Mouse (Mus musculus): ENCODE data around the gene Usp21. TPM values are rescaled to one million over a fixed set of nuclear protein-coding genes. Genes with fewer than 3 reads are reported as not detected.

Gene Usp21
- polyA plus RNA-seq, 1 experiment from 2014 or later = 126 TPM

- Histone ChIP-seq H3K27me3 (replicated peaks; ENCODE audit: control insufficient read depth, insufficient read depth, low read length) (no peaks in the 10 kb centered on the region), H3K9ac (replicated peaks; ENCODE audit: low read depth, low read length) (peak overlapping the region; percentile 48), H3K9me3 (ENCODE audit: control insufficient read depth, low read length) (no peaks in the 10 kb centered on the region), H3K4me2 (ENCODE audit: low read length) (peak overlapping the region; percentile 54), H3K27ac (ENCODE audit: low read length) (peak overlapping the region; percentile 94), H3K4me1 (replicated peaks; ENCODE audit: control insufficient read depth, insufficient read depth, low read length) (peaks cover 14% of the 10 kb centered on the region), H3K36me3 (ENCODE audit: control insufficient read depth, insufficient read depth) (no peaks in the 10 kb centered on the region), H3K4me3 (replicated peaks; ENCODE audit: low read length) (peak overlapping the region; percentile 34)
- peak; percentile 81 for ATAC-seq
- WGBS = 2% methylated on average over 8 of the region's 8 CpGs
Measured at GRCm38 (mm10) chr1:171262594-171263130, 25.1 kb downstream of the Usp21 start.

DNA sequence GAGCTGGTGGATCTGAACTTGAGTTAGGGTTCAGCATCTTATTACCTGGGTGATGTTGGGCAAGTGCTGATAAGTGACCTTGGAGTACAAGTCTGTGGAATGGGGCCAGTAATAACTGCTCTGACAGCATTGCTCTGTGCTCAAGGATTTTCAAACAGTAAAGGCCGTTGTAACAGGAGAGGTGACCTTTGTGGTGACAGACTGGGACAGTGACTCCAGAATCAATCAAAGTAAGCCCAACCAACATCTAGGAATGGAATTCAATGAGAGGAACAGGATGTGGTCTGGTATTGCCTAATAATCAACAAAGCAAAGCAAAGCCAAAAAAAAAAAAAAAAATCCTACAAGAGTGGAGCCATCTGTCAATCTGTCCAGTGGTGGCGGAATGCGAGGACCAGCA, 27.5 kb downstream of the Usp21 start:
- 85% methylated on average over 3 of the region's 3 CpGs for WGBS
- no peak for ATAC-seq
- H3K27ac ChIP-seq (ENCODE audit: low read length) = no peak overlapping the region
- no peak overlapping the region for H3K4me3 ChIP-seq (replicated peaks; ENCODE audit: low read length)
- no peaks in the 10 kb centered on the region for H3K36me3 ChIP-seq (ENCODE audit: control insufficient read depth, insufficient read depth)
- H3K9ac ChIP-seq (replicated peaks; ENCODE audit: low read depth, low read length) = no peak overlapping the region
- H3K9me3 ChIP-seq (ENCODE audit: control insufficient read depth, low read length) = no peaks in the 10 kb centered on the region
- H3K27me3 ChIP-seq (replicated peaks; ENCODE audit: control insufficient read depth, insufficient read depth, low read length) = no peaks in the 10 kb centered on the region
- H3K4me1 ChIP-seq (replicated peaks; ENCODE audit: control insufficient read depth, insufficient read depth, low read length) = peaks cover 14% of the 10 kb centered on the region
- H3K4me2 ChIP-seq (ENCODE audit: low read length) = no peak overlapping the region

- 87% methylated on average over 17 of the region's 17 CpGs for WGBS
- ATAC-seq = no peak
- no peak overlapping the region for H3K4me3 ChIP-seq (replicated peaks; ENCODE audit: low read length)
- H3K27me3 ChIP-seq (replicated peaks; ENCODE audit: control insufficient read depth, insufficient read depth, low read length) = no peaks in the 10 kb centered on the region
- H3K36me3 ChIP-seq (ENCODE audit: control insufficient read depth, insufficient read depth) = no peaks in the 10 kb centered on the region
- H3K27ac ChIP-seq (ENCODE audit: low read length) = no peak overlapping the region
- no peak overlapping the region for H3K4me2 ChIP-seq (ENCODE audit: low read length)
- no peak overlapping the region for H3K9ac ChIP-seq (replicated peaks; ENCODE audit: low read depth, low read length)
- H3K4me1 ChIP-seq (replicated peaks; ENCODE audit: control insufficient read depth, insufficient read depth, low read length) = peaks cover 14% of the 10 kb centered on the region
- H3K9me3 ChIP-seq (ENCODE audit: control insufficient read depth, low read length) = no peaks in the 10 kb centered on the region
Measured at GRCm38 (mm10) chr1:171258921-171259320, 28.9 kb downstream of the Usp21 start.

DNA sequence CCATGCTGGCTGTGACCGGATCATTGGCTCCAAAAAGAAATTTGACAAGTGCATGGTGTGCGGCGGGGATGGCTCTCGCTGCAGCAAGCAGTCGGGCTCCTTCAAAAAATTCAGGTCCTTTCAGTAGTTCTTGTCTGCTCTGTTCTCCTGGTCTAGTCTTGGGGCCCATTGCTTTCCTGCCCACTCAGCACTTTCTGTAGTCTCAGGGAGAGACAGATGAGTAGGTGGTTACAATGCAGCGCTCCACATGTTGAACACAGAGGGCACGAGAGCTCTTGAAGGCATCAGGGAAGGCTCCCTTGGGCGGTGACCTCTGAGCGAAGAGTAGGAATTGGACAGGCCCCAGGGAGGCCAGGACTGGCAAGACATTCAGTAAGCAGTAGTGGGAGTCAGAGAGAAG, 30.0 kb downstream of the Usp21 start:
- no peak overlapping the region for H3K4me2 ChIP-seq (ENCODE audit: low read length)
- no peaks in the 10 kb centered on the region for H3K27me3 ChIP-seq (replicated peaks; ENCODE audit: control insufficient read depth, insufficient read depth, low read length)
- no peak overlapping the region for H3K9ac ChIP-seq (replicated peaks; ENCODE audit: low read depth, low read length)
- 83% methylated on average over 9 of the region's 9 CpGs for WGBS
- H3K4me3 ChIP-seq (replicated peaks; ENCODE audit: low read length) = no peak overlapping the region
- H3K27ac ChIP-seq (ENCODE audit: low read length) = no peak overlapping the region
- H3K4me1 ChIP-seq (replicated peaks; ENCODE audit: control insufficient read depth, insufficient read depth, low read length) = peaks cover 7% of the 10 kb centered on the region
- H3K36me3 ChIP-seq (ENCODE audit: control insufficient read depth, insufficient read depth) = no peaks in the 10 kb centered on the region
- no peaks in the 10 kb centered on the region for H3K9me3 ChIP-seq (ENCODE audit: control insufficient read depth, low read length)
- ATAC-seq = no peak

DNA sequence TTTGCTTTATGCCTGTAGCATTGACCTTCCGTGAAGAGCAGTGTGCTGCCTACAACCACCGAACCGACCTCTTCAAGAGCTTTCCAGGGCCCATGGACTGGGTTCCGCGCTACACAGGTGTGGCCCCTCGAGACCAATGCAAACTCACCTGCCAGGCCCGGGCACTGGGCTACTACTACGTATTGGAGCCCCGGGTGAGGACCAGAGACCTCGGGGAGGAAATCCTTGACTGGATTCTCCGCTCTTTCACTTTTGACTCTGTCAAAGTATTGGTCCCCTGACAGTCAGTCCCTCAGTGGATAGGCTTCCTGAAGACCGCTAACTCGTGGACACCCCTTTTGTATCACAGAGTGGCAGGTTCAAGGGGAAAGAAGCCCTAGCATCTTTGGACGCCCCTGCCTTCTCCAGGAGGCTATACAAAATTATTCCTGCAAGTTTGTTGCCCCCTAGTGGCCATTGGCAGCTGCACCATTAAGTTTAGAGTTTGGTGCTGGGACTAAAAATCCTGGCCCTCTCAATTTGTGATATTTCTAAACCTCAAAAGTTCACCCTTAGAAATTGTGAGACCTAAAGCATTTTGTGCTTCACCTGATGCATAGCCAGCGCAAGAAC, 30.7 kb downstream of the Usp21 start:
- no peak overlapping the region for H3K9ac ChIP-seq (replicated peaks; ENCODE audit: low read depth, low read length)
- 64% methylated on average over 15 of the region's 15 CpGs for WGBS
- no peak overlapping the region for H3K4me2 ChIP-seq (ENCODE audit: low read length)
- peaks cover 6% of the 10 kb centered on the region for H3K4me1 ChIP-seq (replicated peaks; ENCODE audit: control insufficient read depth, insufficient read depth, low read length)
- ATAC-seq = peak; percentile 37
- H3K4me3 ChIP-seq (replicated peaks; ENCODE audit: low read length) = no peak overlapping the region
- H3K27me3 ChIP-seq (replicated peaks; ENCODE audit: control insufficient read depth, insufficient read depth, low read length) = no peaks in the 10 kb centered on the region
- H3K9me3 ChIP-seq (ENCODE audit: control insufficient read depth, low read length) = no peaks in the 10 kb centered on the region
- H3K36me3 ChIP-seq (ENCODE audit: control insufficient read depth, insufficient read depth) = no peaks in the 10 kb centered on the region
- no peak overlapping the region for H3K27ac ChIP-seq (ENCODE audit: low read length)

DNA sequence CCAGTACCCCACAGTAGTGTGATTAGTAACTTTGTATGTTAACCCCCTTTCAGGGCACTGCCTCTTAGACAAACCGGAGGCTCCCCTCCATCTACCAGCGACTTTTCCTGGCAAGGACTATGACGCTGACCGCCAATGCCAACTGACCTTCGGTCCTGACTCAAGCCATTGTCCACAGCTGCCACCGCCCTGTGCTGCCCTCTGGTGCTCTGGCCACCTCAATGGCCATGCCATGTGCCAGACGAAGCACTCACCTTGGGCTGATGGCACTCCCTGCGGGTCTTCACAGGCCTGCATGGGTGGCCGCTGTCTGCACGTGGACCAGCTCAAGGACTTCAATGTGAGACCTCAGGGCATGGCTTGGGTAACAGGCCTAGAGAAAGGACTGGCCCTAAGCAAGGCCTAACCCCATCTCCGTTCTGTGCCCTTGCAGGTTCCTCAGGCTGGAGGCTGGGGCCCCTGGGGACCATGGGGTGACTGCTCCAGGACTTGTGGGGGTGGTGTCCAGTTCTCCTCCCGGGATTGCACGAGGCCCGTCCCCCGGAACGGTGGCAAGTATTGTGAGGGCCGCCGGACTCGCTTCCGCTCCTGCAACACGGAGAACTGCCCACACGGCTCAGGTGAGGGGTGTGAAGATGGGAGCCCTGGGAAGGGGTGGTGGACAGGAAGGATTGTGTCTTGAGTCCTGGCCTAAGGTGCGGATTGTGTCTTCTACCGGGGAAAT, 31.5 kb downstream of the Usp21 start:
- Histone ChIP-seq H3K4me2 (ENCODE audit: low read length) (no peak overlapping the region), H3K9me3 (ENCODE audit: control insufficient read depth, low read length) (no peaks in the 10 kb centered on the region), H3K4me3 (replicated peaks; ENCODE audit: low read length) (no peak overlapping the region), H3K27me3 (replicated peaks; ENCODE audit: control insufficient read depth, insufficient read depth, low read length) (no peaks in the 10 kb centered on the region), H3K27ac (ENCODE audit: low read length) (no peak overlapping the region), H3K9ac (replicated peaks; ENCODE audit: low read depth, low read length) (no peak overlapping the region), H3K36me3 (ENCODE audit: control insufficient read depth, insufficient read depth) (no peaks in the 10 kb centered on the region), H3K4me1 (replicated peaks; ENCODE audit: control insufficient read depth, insufficient read depth, low read length) (peaks cover 14% of the 10 kb centered on the region)
- WGBS = 90% methylated on average over 24 of the region's 24 CpGs
- ATAC-seq = no peak

- H3K4me2 ChIP-seq (ENCODE audit: low read length) = peak overlapping the region; percentile 60
- H3K9me3 ChIP-seq (ENCODE audit: control insufficient read depth, low read length) = no peaks in the 10 kb centered on the region
- peaks cover 40% of the 10 kb centered on the region for H3K4me1 ChIP-seq (replicated peaks; ENCODE audit: control insufficient read depth, insufficient read depth, low read length)
- ATAC-seq = no peak
- H3K27ac ChIP-seq (ENCODE audit: low read length) = peak overlapping the region; percentile 33; the same call in 1 of the 2 replicates
- H3K36me3 ChIP-seq (ENCODE audit: control insufficient read depth, insufficient read depth) = no peaks in the 10 kb centered on the region
- peak overlapping the region; percentile 3; the same call in 1 of the 2 replicates for H3K4me3 ChIP-seq (replicated peaks; ENCODE audit: low read length)
- H3K27me3 ChIP-seq (replicated peaks; ENCODE audit: control insufficient read depth, insufficient read depth, low read length) = no peaks in the 10 kb centered on the region
- 0 out of 2 replicates have a peak overlapping the region, but pooled peaks have one; percentile 41 for H3K9ac ChIP-seq (replicated peaks; ENCODE audit: low read depth, low read length)
- WGBS = 44% methylated on average over 17 of the region's 17 CpGs
Measured at GRCm38 (mm10) chr1:171252415-171252814, 35.4 kb downstream of the Usp21 start.

DNA sequence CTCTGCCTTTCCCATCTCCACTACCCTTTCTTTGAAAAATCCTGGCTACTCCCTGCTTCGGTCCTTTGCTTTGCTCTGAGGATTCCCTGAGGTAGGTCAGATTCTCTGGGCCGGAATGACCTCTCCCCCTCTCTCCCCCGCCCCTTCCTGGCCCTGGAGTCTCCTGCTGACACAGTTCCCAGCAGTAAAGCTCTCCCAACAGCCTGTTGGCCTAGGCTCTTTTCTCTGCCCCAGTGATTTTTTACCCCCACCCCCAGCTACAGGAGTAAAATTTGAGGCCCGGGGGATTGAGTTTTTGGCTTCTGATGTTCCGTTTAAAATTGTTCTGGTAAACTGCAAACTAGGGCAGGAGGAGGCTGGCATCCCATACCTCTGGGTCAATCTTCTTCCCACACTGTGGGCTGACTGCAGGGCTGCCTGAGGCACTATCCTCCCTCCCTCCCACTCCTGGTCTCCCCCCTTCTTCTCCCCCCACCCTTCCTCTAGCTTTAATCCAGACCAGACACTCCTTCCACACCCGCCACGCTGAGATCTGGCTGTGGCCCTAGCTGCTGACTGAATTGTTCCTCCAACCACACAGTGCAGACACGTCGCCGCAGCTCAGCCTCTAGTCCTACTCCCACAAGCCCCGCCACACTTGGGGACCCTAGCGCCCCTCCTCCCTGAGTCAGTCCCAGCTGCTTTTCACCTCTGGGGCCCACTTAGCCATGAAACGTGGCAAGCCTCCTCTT, 36.0 kb downstream of the Usp21 start:
- peak overlapping the region; percentile 41; the same call in 1 of the 2 replicates for H3K9ac ChIP-seq (replicated peaks; ENCODE audit: low read depth, low read length)
- peaks cover 41% of the 10 kb centered on the region for H3K4me1 ChIP-seq (replicated peaks; ENCODE audit: control insufficient read depth, insufficient read depth, low read length)
- 7% methylated on average over 13 of the region's 13 CpGs for WGBS

More for the DNA sequence above, 36.0 kb downstream of the Usp21 start:
- Histone ChIP-seq H3K9me3 (ENCODE audit: control insufficient read depth, low read length) (no peaks in the 10 kb centered on the region), H3K27ac (ENCODE audit: low read length) (peak overlapping the region; percentile 33; the same call in 1 of the 2 replicates), H3K4me2 (ENCODE audit: low read length) (peak overlapping the region; percentile 60), H3K36me3 (ENCODE audit: control insufficient read depth, insufficient read depth) (no peaks in the 10 kb centered on the region), H3K27me3 (replicated peaks; ENCODE audit: control insufficient read depth, insufficient read depth, low read length) (no peaks in the 10 kb centered on the region), H3K4me3 (replicated peaks; ENCODE audit: low read length) (peak overlapping the region; percentile 35)
- no peak for ATAC-seq
